Mouse (Mus musculus) telencephalon, adult 2 months (tissue): ENCODE measurements at regions not wholly inside any gene's neighbourhood (a gene's known extent, or its start where the extent isn't known, plus 50 kb on each side); places are given as distances from the start of the nearest gene placed in this dataset.
A peak's percentile ranks its signal among the peaks of the same experiment; 100 is the strongest.

ENCODE experiments used
- DNase-seq: peaks from one replicate; pipeline ENCODE4 v3.0.0-alpha.2; 2011; ENCODE audit warnings: low read depth, low spot score

- DNase-seq, result no peak
These were observed 299.6 kb upstream of the Jmjd1c start for GRCm38 (mm10) chr10:66796296-66796695.

GRCm38 (mm10) chr10:66802691-66803090 is 293.2 kb upstream of the Jmjd1c start:
- no peak for DNase-seq

- no peak for DNase-seq
These were observed 288.5 kb upstream of the Jmjd1c start for GRCm38 (mm10) chr10:66807261-66807968.

GRCm38 (mm10) chr10:66812515-66813260 is 283.2 kb upstream of the Jmjd1c start:
- no peak for DNase-seq

- DNase-seq, result no peak
These were observed 281.9 kb upstream of the Jmjd1c start for GRCm38 (mm10) chr10:66813850-66814564.

- peak; percentile 91 for DNase-seq
These were observed 281.2 kb upstream of the Jmjd1c start for GRCm38 (mm10) chr10:66814565-66815201.

- DNase-seq, result no peak
These were observed 280.0 kb upstream of the Jmjd1c start for GRCm38 (mm10) chr10:66815951-66816350.

- DNase-seq, result no peak
These were observed 279.1 kb upstream of the Jmjd1c start for GRCm38 (mm10) chr10:66816776-66817175.

- DNase-seq, result no peak
These were observed 278.0 kb upstream of the Jmjd1c start for GRCm38 (mm10) chr10:66817876-66818275.

- DNase-seq, result no peak
These were observed 276.4 kb upstream of the Jmjd1c start for GRCm38 (mm10) chr10:66819517-66819916.

GRCm38 (mm10) chr10:66825737-66826136 is 270.2 kb upstream of the Jmjd1c start:
- DNase-seq, result no peak

GRCm38 (mm10) chr10:66826327-66826726 is 269.6 kb upstream of the Jmjd1c start:
- no peak for DNase-seq

- no peak for DNase-seq
These were observed 261.0 kb upstream of the Jmjd1c start for GRCm38 (mm10) chr10:66834974-66835373.

GRCm38 (mm10) chr10:66839058-66839457 is 256.9 kb upstream of the Jmjd1c start:
- DNase-seq, result no peak

- DNase-seq, result no peak
These were observed 252.7 kb upstream of the Jmjd1c start for GRCm38 (mm10) chr10:66843258-66843657.

GRCm38 (mm10) chr10:66848778-66849177 is 247.1 kb upstream of the Jmjd1c start:
- DNase-seq, result no peak

- peak; percentile 15 for DNase-seq
These were observed 246.2 kb upstream of the Jmjd1c start for GRCm38 (mm10) chr10:66849681-66850080.

- DNase-seq, result no peak
These were observed 244.9 kb upstream of the Jmjd1c start for GRCm38 (mm10) chr10:66850972-66851478.

GRCm38 (mm10) chr10:66851841-66852240 is 244.1 kb upstream of the Jmjd1c start:
- DNase-seq, result no peak

- peak; percentile 23 for DNase-seq
These were observed 243.2 kb upstream of the Jmjd1c start for GRCm38 (mm10) chr10:66852708-66853107.

- DNase-seq, result peak; percentile 71
These were observed 242.7 kb upstream of the Jmjd1c start for GRCm38 (mm10) chr10:66853258-66853657.

GRCm38 (mm10) chr10:66854895-66855294 is 241.0 kb upstream of the Jmjd1c start:
- DNase-seq, result no peak
